Mouse (Mus musculus) cerebellum, adult 2 months (tissue): ENCODE results near the gene Ubp1. TPM values are rescaled to one million over a fixed set of nuclear protein-coding genes. Genes with fewer than 3 reads are reported as not detected.

Experiments
- DNase-seq, 2 experiments: peaks; one replicate each; pipeline ENCODE4 v3.0.0; 2021
- H3K27ac ChIP-seq: fragments of 200-500 bp; 2 replicates; pipeline ENCODE4 v1.5.1; 2012; ENCODE audit warnings: low read length, control low read depth, inconsistent platforms; ENCODE audit not compliant: insufficient read depth
- H3K27me3 ChIP-seq: fragments of 200-500 bp; 2 replicates; pipeline ENCODE4 v1.6.1; 2012; ENCODE audit warnings: inconsistent platforms, mild to moderate bottlenecking, low read length, moderate library complexity; ENCODE audit not compliant: control insufficient read depth, insufficient read depth
- H3K4me1 ChIP-seq: fragments of 200-500 bp; 2 replicates; pipeline ENCODE4 v1.6.1; 2011; ENCODE audit warnings: low read length; ENCODE audit not compliant: control insufficient read depth, insufficient read depth
- H3K4me3 ChIP-seq: fragments of 200-500 bp; replicated peaks from 2 replicates; pipeline ENCODE3; 2011; ENCODE audit warnings: mild to moderate bottlenecking, low read depth, low read length, control low read depth; ENCODE audit not compliant: insufficient read depth
- CTCF ChIP-seq: fragments of 200-500 bp; IDR thresholded peaks from 2 replicates; pipeline ENCODE4 v1.5.1; 2011; ENCODE audit warnings: low read depth, mild to moderate bottlenecking, control low read depth, low read length, moderate library complexity, borderline replicate concordance; ENCODE audit not compliant: insufficient read depth
- POLR2A ChIP-seq: fragments of 200-500 bp; IDR thresholded peaks from 2 replicates; pipeline ENCODE4 v1.6.1; 2011; ENCODE audit warnings: low read length, control low read depth, borderline replicate concordance; ENCODE audit not compliant: insufficient read depth
- WGBS: fragments of 180-500 bp; shearing (Covaris S2); methylation state at CpG from one replicate; pipeline ENCODE4 v1.1.7; 2018; 5-methylcytosine and 5-hydroxymethylcytosine counted together
- polyA plus RNA-seq: library from polyadenylated mRNA; depleted of rRNA; stranded (reverse); fragments of >200 nt; gene quantifications from 2 replicates; pipeline ENCODE4 v1.2.3, GENCODE M21; 2012

Gene Ubp1
- polyA plus RNA-seq, 1 experiment, result 116 TPM

DNA sequence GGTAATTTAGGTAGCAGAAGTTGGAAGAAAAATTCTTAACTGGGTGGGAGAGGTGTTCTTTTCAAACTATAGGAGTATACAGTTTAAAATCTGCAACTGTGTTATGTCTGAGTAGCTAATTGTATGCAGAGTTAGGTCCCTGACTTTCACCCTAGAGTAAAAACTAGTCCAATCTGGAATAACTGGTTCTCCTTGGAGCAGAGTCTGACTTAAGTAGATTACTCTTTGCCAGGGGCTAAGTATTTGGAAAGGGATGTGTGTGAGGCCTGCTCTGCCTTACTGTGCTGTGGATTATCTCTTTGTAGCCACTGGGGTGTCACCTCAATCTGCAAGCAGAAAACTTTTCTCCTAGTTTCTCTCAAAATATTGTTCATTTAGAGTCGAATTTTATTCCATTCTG, 16.5 kb downstream of the Ubp1 start:
- H3K27ac ChIP-seq, result no peak overlapping the region
- peaks cover 6% of the 10 kb centered on the region; the same call in 1 of the 2 replicates for H3K4me1 ChIP-seq
- no peaks in the 10 kb centered on the region for H3K27me3 ChIP-seq
- no peak for TF ChIP-seq CTCF
- no peak for TF ChIP-seq POLR2A
- H3K4me3 ChIP-seq, result no peak overlapping the region
- no peak for DNase-seq
- 88% methylated on average over 1 of the region's 1 CpGs for WGBS

DNA sequence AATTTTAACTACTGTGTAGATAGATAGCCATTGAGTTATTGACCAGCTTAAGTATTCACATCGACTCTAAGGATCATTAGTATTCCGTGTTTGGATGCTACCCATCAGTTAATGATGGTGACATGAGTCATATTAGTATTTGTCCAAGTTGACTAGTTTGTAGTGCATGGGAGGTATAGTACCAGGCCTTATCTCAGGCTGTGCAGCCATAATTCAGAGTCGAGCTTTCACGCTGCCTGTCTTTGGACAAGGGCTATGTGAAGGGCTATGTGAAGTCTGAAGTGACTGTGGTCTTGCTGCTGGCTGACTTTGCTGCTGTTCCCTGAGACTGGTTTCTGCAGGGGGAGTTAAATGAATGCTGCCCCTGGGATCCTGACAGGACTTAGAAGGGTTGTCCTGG, 27.0 kb downstream of the Ubp1 start:
- H3K4me3 ChIP-seq, result no peak overlapping the region
- TF ChIP-seq CTCF (no peak), POLR2A (no peak)
- no peaks in the 10 kb centered on the region for H3K27me3 ChIP-seq
- no peak overlapping the region for H3K27ac ChIP-seq
- no peak for DNase-seq
- H3K4me1 ChIP-seq, result no peaks in the 10 kb centered on the region
- 98% methylated on average over 4 of the region's 4 CpGs for WGBS

- Histone ChIP-seq H3K4me3 (no peak overlapping the region), H3K27me3 (no peaks in the 10 kb centered on the region), H3K4me1 (no peaks in the 10 kb centered on the region), H3K27ac (no peak overlapping the region)
- DNase-seq, result no peak
- TF ChIP-seq POLR2A (no peak), CTCF (no peak)
Observed at GRCm38 (mm10) chr9:113963718-113964117, 33.0 kb downstream of the Ubp1 start.

GRCm38 (mm10) chr9:113964415-113964814, 33.7 kb downstream of the Ubp1 start:
- WGBS, result 97% methylated on average over 8 of the region's 8 CpGs
- TF ChIP-seq CTCF (no peak), POLR2A (no peak)
- no peaks in the 10 kb centered on the region for H3K4me1 ChIP-seq
- no peak for DNase-seq
- H3K27ac ChIP-seq, result no peak overlapping the region
- H3K27me3 ChIP-seq, result no peaks in the 10 kb centered on the region
- no peak overlapping the region for H3K4me3 ChIP-seq

DNA sequence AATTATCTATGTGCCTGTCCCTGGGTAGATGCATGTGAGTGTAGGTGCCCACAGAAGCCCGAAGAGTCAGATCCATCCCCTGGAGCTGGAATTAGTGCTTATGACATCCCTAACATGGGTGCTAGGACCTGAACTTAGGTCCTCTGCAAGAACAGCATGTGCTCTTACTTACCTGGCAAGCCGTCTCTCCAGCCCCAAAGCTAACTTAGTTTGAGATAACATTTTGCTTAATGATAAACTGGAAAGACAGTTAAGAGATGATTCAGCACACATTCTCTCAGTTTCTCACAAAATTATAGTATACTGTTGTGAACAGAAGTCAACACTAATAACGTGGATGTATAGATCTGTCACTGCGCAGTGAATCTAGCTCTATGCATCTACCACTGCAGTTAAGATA, 36.1 kb downstream of the Ubp1 start:
- no peaks in the 10 kb centered on the region for H3K4me1 ChIP-seq
- whole genome bisulfite sequencing, result 93% methylated on average over 4 of the region's 4 CpGs
- no peak overlapping the region for H3K4me3 ChIP-seq
- no peaks in the 10 kb centered on the region for H3K27me3 ChIP-seq
- no peak overlapping the region for H3K27ac ChIP-seq
- no peak for DNase-seq
- TF ChIP-seq CTCF, result no peak
- TF ChIP-seq POLR2A, result no peak

DNA sequence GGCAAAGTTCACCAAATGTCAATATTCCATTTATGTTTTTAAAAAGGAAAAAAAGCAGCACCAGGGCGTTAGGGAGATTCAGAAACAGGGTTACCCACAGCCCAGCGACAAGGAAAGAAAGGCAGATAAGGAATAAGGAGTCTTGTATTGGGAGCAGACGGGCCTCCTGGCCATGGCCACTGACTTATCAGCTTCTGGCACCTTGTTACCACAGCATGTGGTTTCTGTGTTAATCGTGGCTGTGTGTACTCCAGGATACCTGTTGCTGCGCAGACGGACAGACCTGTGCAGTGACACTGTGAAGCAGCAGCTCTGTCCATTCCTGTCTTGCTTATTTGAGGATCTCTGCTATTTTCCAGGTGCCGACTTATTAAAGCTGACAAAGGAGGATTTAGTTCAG, 38.2 kb downstream of the Ubp1 start:
- Histone ChIP-seq H3K27me3 (no peaks in the 10 kb centered on the region), H3K4me1 (no peaks in the 10 kb centered on the region), H3K4me3 (no peak overlapping the region), H3K27ac (no peak overlapping the region)
- 78% methylated on average over 7 of the region's 7 CpGs for WGBS
- TF ChIP-seq CTCF (no peak), POLR2A (no peak)
- DNase-seq, result no peak

DNA sequence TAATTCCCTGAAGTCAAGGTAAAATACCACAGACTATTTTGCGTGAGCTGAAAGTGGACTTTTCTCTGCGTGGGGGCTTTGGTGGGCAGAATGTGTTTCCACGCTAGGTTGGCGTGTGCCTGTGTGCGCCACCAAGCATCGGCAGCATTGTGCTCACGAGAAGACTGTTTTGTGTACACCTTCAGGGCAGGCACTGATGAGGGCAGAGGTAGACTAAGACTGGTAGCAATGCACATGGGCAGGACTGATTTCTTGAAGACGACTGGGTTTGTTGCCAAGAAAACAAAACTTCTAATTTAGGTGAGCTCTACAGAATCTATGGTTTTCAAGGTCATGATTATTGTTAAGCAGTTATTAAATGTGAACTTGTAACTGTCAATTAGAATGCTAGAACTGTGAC, 38.7 kb downstream of the Ubp1 start:
- Histone ChIP-seq H3K4me3 (no peak overlapping the region), H3K27ac (no peak overlapping the region), H3K27me3 (no peaks in the 10 kb centered on the region), H3K4me1 (no peaks in the 10 kb centered on the region)
- DNase-seq, result no peak
- WGBS, result 94% methylated on average over 8 of the region's 8 CpGs
- TF ChIP-seq POLR2A (no peak), CTCF (no peak)

DNA sequence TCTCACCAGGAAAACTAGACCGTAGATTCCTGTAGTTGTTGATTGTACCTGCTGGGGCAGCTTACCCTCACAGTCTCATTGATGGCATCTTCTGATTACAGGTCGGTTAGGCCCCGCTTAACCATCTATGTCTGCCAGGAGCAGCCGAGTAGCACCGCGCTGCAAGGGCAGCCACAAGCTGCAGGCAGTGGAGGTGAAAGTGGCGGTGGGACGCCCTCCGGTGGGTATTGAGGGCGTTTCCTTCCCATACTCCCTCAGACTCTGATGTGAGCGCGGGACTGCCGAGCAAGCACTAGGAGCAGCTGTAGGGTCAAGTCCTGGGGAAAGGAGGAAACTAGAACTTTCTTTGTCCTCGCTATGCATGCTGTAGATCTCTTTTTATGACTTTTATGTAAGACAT, 39.3 kb downstream of the Ubp1 start:
- H3K4me1 ChIP-seq, result no peaks in the 10 kb centered on the region
- no peak for DNase-seq
- no peaks in the 10 kb centered on the region for H3K27me3 ChIP-seq
- no peak overlapping the region for H3K27ac ChIP-seq
- WGBS, result 86% methylated on average over 14 of the region's 14 CpGs
- H3K4me3 ChIP-seq, result no peak overlapping the region
- TF ChIP-seq CTCF (peak; percentile 17; the same call in 1 of the 2 replicates), POLR2A (no peak)
